Mouse (Mus musculus): ENCODE results near the gene Krtap24-1. TPM values are rescaled to one million over a fixed set of nuclear protein-coding genes. Genes with fewer than 3 reads are reported as not detected.

The Krtap24-1 gene
- not detected for total RNA-seq (2023)

GRCm38 (mm10) chr16:88611922-88612321 is at the start of gene Krtap24-1:
Gene Krtap24-1 (minus strand): TSS chr16:88612279.

GRCm38 (mm10) chr16:88647358-88647846 is 35.3 kb upstream of the Krtap24-1 start, which contains the start of gene Krtap26-1:
Gene Krtap26-1 (minus strand): TSS chr16:88647796.

GRCm38 (mm10) chr16:88627566-88627965 is 15.5 kb upstream of the Krtap24-1 start, which contains the start of gene 2310079G19Rik:
Gene 2310079G19Rik (minus strand): TSS chr16:88627666.

GRCm38 (mm10) chr16:88563045-88563913 is 48.8 kb downstream of the Krtap24-1 start, which contains the start of gene Cldn8:
Gene Cldn8 (minus strand): TSS chr16:88563183.

Other genes with a start within 250 kb of the Krtap24-1 start
- gene Cldn17, start 105.3 kb downstream of the Krtap24-1 start, total RNA-seq (2023): not detected
- gene Cldn8, start 49.1 kb downstream of the Krtap24-1 start, total RNA-seq (2023): not detected
- not detected for gene 2310079G19Rik, start 15.4 kb upstream of the Krtap24-1 start, total RNA-seq (2023)
- not detected for gene Krtap26-1, start 35.5 kb upstream of the Krtap24-1 start, total RNA-seq (2023)
- gene Krtap27-1, start 59.4 kb upstream of the Krtap24-1 start, total RNA-seq (2023): not detected
- gene 2310061N02Rik, start 95.7 kb upstream of the Krtap24-1 start, total RNA-seq (2023): not detected
- gene Krtap13-1, start 116.6 kb upstream of the Krtap24-1 start, total RNA-seq (2023): not detected
- gene Krtap13, start 139.4 kb upstream of the Krtap24-1 start, total RNA-seq (2023): not detected
- gene 2310034C09Rik, start 146.6 kb upstream of the Krtap24-1 start, total RNA-seq (2023): not detected
- not detected for gene 2310057N15Rik, start 161.9 kb upstream of the Krtap24-1 start, total RNA-seq (2023)
- not detected for gene Gm5965, start 165.6 kb upstream of the Krtap24-1 start, total RNA-seq (2023)
- gene Gm20741, start 199.9 kb upstream of the Krtap24-1 start, total RNA-seq (2023): not detected
- not detected for gene Krtap15, start 207.9 kb upstream of the Krtap24-1 start, total RNA-seq (2023)
- not detected for gene Krtap14, start 213.9 kb upstream of the Krtap24-1 start, total RNA-seq (2023)